Mouse (Mus musculus) testis, postnatal 14 days (tissue): ENCODE data around the gene Manbal.

Experiments used
- DNase-seq: peaks from one replicate; pipeline ENCODE4 v3.0.0; 2021; ENCODE audit warnings: low spot score

Gene Manbal

DNA sequence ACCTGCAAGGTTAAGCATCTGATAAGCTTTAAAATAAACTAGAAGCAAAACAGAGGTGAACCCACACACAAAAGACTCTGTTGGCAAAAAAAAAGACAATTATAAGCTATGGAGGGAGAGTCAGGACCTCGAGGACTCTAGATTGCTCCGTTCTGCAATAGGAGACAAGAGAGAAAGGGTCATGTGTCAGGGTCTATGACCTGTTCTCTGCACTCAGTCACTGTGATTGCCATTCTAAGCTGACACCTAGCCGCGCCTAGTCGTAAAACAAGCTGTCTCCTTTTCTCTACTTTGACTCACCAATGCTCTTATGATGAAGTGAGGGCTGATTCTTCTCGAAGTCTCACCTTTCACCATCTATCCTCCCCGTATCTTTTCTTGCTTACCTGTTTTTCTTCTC is 45.1 kb downstream of the Manbal start:
- DNase-seq: no peak

GRCm38 (mm10) chr2:157417229-157417628 is 49.8 kb downstream of the Manbal start:
- no peak for DNase-seq

DNA sequence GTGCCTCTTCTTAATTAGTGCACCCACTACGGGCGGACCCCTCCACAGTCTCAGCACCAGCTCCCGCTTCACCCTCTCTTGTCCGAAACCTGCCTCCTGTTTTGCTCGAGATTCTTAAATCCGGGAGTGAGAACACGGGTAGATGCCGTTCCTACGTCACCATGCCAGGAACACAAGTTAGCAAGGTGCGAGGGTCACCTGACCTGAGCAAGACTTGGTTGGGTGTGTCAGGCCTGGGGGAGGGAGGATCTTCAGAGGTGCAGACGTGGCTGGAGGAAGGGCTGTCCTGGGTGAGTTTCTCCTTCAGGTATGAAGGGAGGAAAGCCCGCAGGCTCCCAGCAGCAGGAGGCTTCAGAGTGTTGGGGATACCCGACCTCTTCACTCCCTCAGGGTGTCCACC is 50.8 kb downstream of the Manbal start, which contains the start of gene Src:
Gene Src (plus strand): TSS at position 239 of the 400 bp plus-strand sequence.
- no peak for DNase-seq

- no peak for DNase-seq
Observed at GRCm38 (mm10) chr2:157418609-157419071, 51.2 kb downstream of the Manbal start.

DNA sequence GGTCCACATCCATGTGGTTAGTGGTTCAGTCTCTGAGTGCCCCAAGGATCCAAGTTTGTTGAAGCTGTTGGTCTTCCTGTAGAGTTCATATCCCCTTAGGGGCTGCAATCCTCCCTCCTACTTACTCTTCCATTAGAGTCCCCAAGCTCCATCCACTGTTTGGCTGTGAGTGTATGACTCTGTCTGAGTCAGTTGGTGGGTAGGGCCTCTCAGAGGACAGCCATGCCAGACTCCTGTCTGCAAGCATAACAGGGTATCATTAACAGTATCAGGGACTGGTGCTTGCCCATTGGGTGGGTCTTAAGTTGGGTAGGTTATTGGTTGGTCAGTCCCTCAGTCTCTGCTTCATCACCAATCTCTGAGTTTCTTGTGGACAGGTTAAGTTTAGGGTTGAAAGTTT is 52.1 kb downstream of the Manbal start:
- DNase-seq: no peak

GRCm38 (mm10) chr2:157420404-157420803 is 53.0 kb downstream of the Manbal start:
- no peak for DNase-seq

DNA sequence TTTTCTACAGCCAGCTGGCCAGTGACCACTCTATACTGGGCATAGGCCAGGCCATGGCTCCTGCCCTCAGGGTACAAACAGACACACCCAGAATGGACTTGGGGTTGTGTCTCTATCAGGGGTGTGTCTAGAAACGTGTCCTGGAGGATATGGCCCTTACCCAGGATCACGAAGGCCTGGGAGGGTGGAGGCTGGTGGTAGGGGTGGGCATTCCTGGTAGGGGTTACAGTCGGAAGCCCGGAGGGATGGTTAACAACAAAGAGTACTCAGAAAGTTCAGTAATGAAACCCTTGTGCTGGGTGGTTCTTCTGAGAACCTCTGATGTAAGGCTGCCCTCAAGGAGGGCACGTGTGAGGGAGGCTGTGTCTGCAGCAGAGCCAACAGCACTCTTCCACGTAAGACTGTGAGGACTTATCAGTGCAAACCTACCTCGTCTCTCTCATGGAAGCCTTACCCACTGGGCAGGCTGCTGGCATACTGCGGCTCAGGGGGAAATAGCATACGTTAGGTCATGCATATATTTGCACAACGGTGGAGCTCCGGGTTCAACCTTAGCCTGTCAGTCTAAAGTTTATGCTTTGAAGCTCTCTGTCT is 54.8 kb downstream of the Manbal start:
- no peak for DNase-seq

DNA sequence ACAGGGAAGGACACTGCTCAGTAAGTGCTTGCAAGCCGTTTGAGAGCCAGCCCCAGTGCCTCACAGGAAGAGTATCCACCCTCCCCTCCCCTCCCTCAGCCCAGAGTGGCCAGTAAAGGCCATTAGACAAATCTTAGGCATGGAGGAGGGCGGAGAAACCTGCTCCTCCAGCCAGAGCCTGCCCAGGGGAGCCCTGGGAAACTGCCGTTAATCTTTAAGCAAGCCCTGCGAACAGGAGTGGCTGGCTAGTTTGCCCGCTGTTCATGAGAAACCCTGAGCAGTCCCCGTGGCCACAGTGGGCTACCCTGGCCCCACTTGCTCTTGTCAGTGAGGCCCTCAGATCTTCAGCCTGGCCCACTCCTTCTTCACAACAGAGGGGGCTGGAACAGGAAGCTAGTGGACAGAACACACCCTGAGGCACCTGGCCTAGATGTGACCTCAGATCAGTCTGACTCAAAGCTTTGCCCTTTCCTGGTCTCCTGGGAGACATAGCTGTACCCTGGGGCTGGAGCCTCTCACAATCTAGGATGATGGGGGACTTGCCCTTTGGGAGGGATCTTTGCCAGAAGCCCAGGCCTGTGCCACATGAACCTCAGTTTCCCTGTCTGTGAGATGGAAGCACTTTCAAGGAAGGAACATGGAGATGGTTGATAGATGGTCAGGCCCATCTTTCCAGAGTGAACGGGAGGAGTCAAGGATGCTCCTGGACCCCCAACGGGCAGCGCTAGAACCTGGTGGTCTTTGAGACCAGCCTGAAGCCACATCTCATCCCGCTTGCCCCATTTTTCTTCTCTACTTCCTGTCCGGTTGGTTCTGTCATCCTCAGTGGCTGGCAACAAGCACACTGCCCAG is 55.7 kb downstream of the Manbal start:
- DNase-seq: no peak

DNA sequence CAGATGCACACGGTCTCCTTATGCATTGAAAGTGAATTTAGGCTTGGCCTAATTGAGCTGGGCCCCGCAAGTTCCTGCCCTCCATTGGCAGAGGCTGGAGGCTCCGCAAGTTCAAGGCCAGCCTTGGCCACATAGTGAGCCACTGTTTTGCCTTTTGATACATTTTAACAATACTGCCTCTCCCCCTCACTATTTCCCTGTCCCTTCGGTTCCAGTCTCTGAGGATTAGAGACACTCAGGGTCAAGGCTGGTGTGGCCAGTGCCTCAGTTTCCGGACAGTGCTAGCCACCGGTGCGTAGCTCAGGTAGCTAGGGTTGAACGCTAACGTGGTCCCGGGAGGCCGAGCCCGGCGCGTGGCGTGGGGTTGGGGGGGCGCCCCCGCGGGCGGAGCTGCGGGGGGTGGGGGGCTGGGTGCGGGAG is 56.3 kb downstream of the Manbal start:
- peak; percentile 76 for DNase-seq

DNA sequence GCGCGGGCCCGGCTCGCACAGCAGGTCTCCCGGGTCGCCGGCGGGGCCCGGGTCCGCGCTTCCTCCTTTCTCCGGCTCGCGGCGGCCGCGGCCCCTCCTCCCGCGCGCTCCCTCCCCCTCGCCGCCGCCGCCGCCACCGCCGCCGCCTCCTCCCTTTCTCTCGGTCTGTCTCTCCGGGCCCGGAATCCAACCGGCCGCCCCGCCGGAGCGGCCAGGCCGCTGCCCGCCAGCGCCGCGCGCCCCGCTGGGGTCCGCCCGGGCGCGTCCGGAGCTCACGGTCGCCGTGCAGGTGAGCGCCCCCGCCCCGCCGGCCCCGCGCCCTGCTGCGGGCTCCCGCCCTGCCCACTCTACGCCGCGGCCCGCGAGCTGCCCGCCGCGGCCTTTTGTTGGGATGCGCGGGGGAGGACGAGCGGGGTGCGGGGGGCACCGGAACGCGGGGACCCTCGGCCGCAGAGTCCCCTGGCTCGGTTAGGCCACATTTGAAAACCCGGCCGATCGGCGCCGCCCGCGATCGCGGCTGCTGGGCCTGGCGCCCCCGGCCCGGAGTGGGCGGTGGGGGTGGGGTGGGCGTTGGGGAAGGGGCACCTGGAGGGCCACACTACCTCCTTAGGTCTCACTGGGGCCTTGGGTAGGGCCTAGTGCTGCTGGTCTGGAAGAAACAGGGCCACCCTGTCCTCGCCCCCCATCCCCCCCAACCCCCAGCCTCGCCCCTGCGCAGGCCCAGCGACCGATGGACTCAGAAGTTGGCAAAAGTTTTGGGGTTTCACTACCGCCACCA is 56.9 kb downstream of the Manbal start:
- no peak for DNase-seq

DNA sequence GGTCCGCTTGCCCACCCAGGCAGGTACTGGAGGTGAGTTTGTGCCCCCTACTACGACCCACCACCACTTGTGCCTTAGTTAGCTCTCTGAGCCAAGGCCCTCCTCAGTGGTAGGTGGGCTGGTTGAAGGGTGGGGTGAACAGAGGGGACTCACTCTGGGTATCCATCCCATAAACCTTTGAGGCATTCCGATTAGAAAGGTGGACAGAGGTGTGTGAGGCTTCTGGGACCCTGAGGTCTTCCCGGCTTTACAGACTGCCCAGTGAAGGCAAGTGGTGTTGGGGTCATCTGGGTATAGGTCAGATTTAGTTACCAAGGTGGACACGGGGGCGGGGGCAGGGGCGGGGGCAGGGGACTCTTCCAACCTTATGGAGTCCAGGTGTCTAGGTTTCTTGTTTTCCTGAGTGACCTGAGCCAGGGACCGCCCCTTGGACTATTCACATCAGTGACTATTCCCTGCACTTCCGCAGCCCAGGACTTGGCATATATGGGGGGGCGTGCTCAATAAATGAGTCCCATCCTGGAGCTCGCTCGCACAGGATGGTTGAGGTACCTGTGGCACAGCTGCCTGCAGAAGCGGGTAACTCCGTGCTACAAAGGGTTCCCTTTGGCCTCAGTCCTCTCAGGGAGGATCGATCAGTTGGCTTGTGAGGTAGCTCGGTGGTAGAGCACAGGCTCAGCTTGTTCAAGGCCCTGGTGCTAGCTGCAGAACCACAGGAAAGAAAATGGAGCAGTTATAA is 57.7 kb downstream of the Manbal start:
- no peak for DNase-seq

DNA sequence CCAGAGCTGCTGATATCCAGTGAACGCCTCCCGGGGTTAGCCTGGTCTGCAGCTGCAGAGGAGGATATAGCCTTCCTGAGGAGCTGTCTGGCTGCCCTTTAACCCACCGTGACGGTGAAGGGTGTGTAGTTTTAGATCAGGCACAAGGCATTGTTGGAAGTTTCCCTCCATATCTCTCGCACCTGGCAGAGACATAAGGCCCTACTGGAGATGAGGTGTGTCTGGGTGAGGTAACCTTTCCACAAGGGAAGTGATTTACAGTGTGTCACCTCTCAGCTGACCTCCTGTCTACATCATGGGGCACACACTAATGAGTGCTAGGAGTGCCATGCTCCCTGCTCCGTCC is 58.2 kb downstream of the Manbal start:
- no peak for DNase-seq

DNA sequence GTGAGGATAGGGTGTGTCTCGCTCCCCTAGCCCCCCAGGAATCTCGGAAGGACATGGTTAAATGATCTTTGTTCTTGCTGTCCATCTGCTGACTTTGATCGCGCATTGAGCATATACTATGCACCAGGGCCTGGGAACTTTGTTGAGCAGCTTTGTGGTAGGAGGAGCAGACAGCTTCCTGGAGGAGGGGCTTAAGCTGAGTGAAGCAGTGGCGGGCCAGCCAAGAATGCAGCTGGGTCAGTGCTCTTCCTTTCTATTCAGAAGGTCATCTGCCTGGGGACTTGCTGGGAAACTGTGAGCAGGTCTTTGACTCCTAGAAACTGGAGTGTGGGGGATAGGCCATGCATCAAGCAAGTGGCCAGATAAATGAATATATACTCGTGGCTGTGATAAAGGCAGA is 58.8 kb downstream of the Manbal start:
- DNase-seq: no peak

DNA sequence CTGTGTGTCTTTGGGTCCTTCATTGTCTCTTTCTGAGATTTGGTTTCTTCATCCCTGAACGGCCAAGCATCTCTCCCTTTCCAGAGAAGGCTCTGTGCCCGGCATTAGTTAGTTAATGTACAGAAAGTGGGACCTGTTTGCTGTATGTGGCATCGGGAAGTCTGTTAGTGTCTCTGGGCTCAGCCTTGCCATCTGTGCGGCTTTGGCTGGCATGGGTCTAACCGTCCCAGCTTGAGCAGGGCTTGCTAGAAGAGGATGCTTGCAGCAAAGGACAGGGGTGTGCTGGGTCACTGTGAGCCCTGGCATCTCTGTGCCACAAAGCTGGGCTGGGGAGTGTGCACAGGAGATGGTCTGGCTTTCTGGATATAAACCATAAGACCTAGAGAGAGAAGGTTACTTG is 59.8 kb downstream of the Manbal start:
- DNase-seq: no peak

GRCm38 (mm10) chr2:157428351-157429139 is 61.2 kb downstream of the Manbal start:
- no peak for DNase-seq

DNA sequence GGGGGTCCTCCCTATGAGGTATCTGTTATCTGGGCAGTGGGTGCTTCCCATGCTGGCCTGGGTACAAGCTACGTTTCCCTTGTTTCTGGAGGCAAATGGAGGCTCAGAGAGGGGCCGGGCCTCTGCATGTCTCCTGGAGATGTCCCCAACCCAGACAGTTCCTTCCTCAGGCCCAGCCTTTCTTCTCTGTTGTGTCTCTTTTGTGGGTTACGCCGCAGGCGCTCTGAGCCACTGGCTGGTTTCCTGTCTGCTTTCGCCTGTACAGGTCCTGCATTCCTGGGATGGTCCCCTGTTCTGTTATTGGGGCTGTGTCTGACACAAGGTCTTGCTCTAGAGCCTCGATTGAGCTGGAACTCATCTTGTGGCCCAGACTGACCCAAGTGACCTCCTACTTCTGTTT is 62.3 kb downstream of the Manbal start:
- DNase-seq: no peak

GRCm38 (mm10) chr2:157430667-157431429 is 63.5 kb downstream of the Manbal start:
- DNase-seq: no peak

DNA sequence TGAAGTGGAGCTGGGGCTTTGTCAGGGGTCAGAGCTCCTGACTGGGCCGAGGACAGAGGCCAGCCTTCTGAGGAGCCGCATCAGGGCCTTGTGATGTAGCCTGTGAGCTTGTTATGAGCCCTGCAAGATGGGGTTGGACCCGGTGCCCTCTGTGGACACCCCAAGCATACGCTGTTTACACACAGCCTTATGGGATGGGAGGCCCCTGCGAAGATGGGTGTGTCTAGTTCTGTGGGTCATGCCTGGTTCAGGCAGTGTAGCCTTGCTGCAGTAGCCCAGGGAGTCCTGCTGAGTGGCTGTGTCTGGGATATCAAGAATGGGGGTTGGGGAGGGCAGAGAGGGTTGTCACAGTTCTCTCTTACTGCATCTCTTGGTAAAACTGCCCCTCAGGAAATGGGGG is 64.5 kb downstream of the Manbal start:
- DNase-seq: no peak

GRCm38 (mm10) chr2:157432476-157432875 is 65.1 kb downstream of the Manbal start:
- DNase-seq: no peak

DNA sequence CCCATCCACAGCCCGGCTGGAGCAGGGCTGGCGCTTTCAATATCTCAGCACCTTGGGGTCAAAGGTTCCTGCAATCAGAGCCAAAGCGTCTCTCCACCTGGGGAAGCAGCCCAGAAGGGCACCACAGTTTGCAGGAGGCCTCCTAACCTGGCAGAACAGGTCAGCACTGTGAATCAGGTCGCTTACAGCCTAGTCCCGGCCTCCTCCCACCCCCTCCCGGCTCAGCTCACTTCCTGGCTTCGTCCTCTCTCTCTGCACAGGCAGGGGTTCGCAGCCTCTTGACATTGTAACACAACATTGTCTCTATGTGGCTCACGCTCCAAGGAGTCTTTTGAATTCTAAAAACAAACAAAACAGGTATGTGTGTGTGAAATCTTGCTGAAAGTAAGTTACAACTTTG is 66.6 kb downstream of the Manbal start:
- peak; percentile 79 for DNase-seq

GRCm38 (mm10) chr2:157434497-157434896 is 67.1 kb downstream of the Manbal start:
- peak; percentile 69 for DNase-seq
